Mouse (Mus musculus): ENCODE measurements around the gene Hist1h4b.

Gene Hist1h4b

GRCm38 (mm10) chr13:23740910-23741309, 15.9 kb upstream of the Hist1h4b start:
- no peak for DNase-seq

GRCm38 (mm10) chr13:23742007-23742406, 14.8 kb upstream of the Hist1h4b start:
- no peak for DNase-seq

DNA sequence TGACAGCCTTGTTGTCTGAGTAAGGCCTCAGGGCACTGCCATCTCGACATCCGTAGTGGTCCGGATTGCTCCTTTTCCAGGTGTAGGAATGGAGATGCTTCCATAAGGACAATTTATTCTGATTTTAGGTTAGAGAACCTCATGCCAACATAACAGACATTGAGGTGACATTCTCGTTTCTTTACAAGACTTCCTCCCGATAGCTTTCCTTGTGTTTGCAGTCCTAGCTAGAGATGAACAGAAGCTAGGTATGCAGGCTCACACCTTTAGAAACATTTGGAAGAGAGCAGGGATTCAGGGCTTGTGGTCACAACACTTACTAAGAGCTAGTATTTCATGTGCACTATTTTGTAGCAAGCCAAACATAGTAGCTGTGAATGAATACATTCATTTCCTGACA, 13.6 kb upstream of the Hist1h4b start:
- DNase-seq: no peak

- DNase-seq: no peak
Measured at GRCm38 (mm10) chr13:23743963-23744362, 12.8 kb upstream of the Hist1h4b start.

- peak; percentile 35 for DNase-seq
Measured at GRCm38 (mm10) chr13:23744421-23745380, 12.1 kb upstream of the Hist1h4b start.

GRCm38 (mm10) chr13:23745381-23746161, 11.2 kb upstream of the Hist1h4b start, which contains the start of gene Hist1h3c:
Gene Hist1h3c (minus strand): TSS chr13:23745602.
- peak; percentile 71 for DNase-seq

- peak; percentile 81 for DNase-seq
Measured at GRCm38 (mm10) chr13:23746201-23747080, 10.4 kb upstream of the Hist1h4b start, which contains the start of gene Hist1h2bb. Gene Hist1h2bb (plus strand): TSS chr13:23746734.

GRCm38 (mm10) chr13:23747081-23747891, 9.5 kb upstream of the Hist1h4b start:
- no peak for DNase-seq

DNA sequence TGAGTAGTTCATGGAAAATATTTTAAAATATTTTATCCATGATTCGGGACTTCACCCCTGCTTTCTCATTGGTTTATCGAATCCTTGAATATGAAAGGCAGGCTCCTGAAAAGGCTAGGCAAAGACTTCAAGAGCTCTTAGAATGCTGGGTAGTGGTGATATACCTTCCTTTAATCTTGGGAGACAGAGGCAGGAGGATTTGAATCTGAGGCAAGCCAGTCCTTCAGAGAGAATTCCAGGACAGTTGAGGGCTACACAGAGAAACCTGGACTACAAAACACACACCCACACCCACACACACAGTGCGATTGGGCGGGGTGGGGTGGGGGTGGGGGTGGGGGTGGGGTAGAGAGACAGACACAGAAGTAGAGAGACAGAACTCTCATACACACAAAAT, 8.9 kb upstream of the Hist1h4b start:
- DNase-seq: no peak

DNA sequence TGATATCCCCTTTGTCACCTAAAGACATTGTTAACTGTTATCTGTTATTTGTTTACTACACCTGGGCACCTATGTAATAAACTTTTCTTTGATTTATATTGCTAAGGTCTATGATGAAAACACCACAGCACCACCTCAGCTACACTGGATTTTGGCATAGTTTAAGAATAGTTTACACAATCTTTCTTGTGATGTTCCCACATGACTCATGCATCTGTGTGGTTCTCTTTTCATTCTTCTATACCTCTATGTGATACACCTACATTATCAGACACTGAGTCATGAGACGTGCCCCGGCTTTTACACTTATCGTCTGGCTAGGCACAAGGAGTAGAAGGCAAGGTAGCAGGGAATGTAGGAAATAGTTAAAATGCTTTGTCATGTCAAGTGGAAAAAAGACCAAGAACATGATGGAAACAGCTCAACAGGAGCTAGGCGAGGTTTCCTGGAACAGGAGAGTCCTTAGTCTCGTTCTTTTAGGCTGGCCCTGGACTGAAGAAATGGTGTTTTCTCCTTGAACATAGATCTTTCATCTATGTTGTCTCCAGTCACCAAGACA, 7.2 kb upstream of the Hist1h4b start:
- no peak for DNase-seq

DNA sequence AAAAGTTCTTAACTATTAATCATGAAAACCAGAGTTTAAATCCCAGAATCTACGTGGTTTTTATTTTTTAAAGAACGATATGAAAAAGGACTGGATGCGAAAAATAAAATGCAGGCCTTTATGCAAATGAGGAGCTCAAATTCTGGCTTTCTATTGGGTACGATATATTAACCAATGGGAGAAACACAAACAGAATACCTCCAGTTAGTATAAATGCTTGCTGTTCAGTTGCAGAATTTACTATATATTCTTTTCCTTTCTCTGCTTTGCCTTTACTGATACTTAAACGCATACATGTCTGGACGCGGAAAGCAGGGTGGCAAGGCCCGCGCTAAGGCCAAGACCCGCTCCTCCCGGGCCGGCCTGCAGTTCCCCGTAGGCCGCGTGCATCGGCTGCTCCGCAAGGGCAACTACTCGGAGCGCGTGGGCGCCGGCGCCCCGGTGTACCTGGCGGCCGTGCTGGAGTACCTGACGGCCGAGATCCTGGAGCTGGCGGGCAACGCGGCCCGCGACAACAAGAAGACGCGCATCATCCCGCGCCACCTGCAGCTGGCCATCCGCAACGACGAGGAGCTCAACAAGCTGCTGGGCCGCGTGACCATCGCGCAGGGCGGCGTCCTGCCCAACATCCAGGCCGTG, 5.9 kb upstream of the Hist1h4b start, which contains the start of gene Hist1h2ab:
Gene Hist1h2ab (plus strand): TSS at position 288 of the 639 bp plus-strand sequence.
- DNase-seq: peak; percentile 46

- DNase-seq: no peak
Measured at GRCm38 (mm10) chr13:23751478-23751956, 5.3 kb upstream of the Hist1h4b start.

DNA sequence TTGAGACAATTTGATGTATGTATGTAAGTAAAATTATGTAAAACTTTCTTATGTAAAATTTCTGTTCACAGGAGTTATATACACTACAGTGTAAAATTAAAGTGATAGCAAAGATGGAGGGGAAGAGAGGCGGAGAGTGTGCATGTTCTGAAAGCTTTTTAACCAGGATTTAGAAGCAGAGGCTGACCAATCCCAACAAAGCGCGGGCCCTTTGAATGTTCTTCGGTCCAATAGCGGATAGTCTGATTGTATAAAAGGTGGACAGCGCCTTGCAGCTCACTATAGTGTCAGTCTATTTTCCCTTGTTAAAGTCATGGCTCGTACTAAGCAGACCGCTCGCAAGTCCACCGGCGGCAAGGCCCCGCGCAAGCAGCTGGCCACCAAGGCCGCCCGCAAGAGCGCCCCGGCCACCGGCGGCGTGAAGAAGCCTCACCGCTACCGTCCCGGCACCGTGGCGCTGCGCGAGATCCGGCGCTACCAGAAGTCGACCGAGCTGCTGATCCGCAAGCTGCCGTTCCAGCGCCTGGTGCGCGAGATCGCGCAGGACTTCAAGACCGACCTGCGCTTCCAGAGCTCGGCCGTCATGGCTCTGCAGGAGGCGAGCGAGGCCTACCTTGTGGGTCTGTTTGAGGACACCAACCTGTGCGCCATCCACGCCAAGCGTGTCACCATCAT, 4.6 kb upstream of the Hist1h4b start, which contains the start of gene Hist1h3b:
Gene Hist1h3b (plus strand): TSS at position 201 of the 675 bp plus-strand sequence.
- peak; percentile 70 for DNase-seq

- DNase-seq: no peak
Measured at GRCm38 (mm10) chr13:23752742-23753172, 4.1 kb upstream of the Hist1h4b start.

GRCm38 (mm10) chr13:23753314-23754078, 3.3 kb upstream of the Hist1h4b start:
- no peak for DNase-seq

DNA sequence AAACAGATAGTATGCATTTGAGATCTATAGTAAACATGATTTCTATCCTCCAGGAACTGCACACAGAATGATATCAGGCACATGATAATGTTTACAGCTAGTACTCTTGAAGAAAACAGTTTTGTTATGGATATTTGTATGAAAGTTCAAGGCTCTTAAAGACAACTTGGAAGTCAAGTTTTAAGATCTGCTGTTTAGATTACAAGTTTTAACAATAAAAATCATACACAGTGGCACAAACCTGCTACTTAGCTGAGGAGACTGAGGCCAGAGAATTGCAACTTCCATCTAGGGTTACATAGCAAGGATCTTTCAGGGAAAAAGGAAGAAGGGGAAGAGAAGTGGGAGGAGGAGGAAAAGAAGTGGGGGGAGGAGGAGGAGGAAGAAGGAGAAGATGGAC, 1.8 kb upstream of the Hist1h4b start:
- no peak for DNase-seq

DNA sequence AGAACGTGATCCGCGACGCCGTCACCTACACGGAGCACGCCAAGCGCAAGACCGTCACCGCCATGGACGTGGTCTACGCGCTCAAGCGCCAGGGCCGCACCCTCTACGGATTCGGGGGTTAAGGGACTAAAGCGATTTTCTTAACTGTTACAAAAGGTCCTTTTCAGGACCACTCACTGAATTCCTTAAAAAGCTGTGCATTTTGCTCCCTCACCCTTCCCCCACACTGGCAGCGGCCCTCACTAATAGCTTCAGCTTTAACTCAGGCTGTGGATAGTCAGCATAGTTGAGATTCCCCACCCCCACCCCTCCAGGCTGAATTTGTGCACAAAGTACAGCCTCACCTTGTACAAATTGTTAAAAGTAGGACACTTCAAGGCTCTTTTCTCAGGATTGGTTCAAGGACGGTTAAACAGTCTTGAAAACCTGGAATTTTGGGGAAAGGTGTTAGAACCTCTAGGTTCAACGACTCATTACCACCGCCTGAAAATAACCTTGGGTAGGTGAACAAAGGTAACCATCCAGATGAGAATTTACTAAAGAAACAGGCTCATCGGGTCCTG, 479 bp downstream of the Hist1h4b start:
- no peak for DNase-seq

GRCm38 (mm10) chr13:23757921-23758320, 1.1 kb downstream of the Hist1h4b start:
- no peak for DNase-seq

Measured in cerebellum, adult 11-12 months (tissue).